1 mouse cellular context compared by ENCODE assay signal in genomic region chr8:116928588-116928987, GRCm38 (mm10).
TF ChIP-seq lines count a peak whose summit lies in the region.

No protein-coding gene starts in this region.

TF ChIP-seq in MEL, 35 proteins besides CTCF, POLR2A, EP300 and RAD21:
- TF ChIP-seq TAL1 (IDR thresholded peaks at IDR 0.05; ENCODE audit: low read length) (no peak), GABPA (IDR thresholded peaks at IDR 0.05; ENCODE audit: low read depth, low read length) (no peak), MAFK (IDR thresholded peaks at IDR 0.05; ENCODE audit: borderline replicate concordance, low read depth, low read length) (no peak), POLR2AphosphoS5 (IDR thresholded peaks at IDR 0.05; ENCODE audit: borderline replicate concordance, low read depth, low read length) (no peak), POLR2AphosphoS2 (IDR thresholded peaks at IDR 0.05; ENCODE audit: low read length) (no peak), ZC3H11A (IDR thresholded peaks at IDR 0.05; ENCODE audit: low read depth, low read length) (no peak), MAZ (IDR thresholded peaks at IDR 0.05; ENCODE audit: low read depth, low read length) (no peak), SIN3A (IDR thresholded peaks at IDR 0.05; ENCODE audit: low read length) (no peak), MXI1 (IDR thresholded peaks at IDR 0.05; ENCODE audit: low read depth, low read length) (no peak), RCOR1 (IDR thresholded peaks at IDR 0.05; ENCODE audit: low read depth, low read length) (no peak), ZNF384 (IDR thresholded peaks at IDR 0.05; ENCODE audit: low read depth, low read length) (no peak)
